Mouse (Mus musculus) CH12.LX (cell line): ENCODE data around the gene Ptprr.

ENCODE experiments used
- CTCF ChIP-seq, 2 experiments: IDR thresholded peaks in 1 of 2; conservative IDR thresholded peaks in 1 of 2; 2 replicates each; pipeline ENCODE4 v1.5.1; 2011 to 2012; ENCODE audit warnings: low read depth in 2 of 2, low read length in 2 of 2, improper control_type of control experiment in 1 of 2, inconsistent platforms in 1 of 2, mild to moderate bottlenecking in 1 of 2, moderate library complexity in 1 of 2
- ELF1 ChIP-seq: IDR thresholded peaks from 2 replicates; pipeline ENCODE4 v1.6.1; 2014; ENCODE audit warnings: low read depth, mild to moderate bottlenecking, inconsistent platforms, low read length, improper control_type of control experiment
- EP300 ChIP-seq: IDR thresholded peaks from 2 replicates; pipeline ENCODE4 v1.6.1; 2011; ENCODE audit warnings: low read length, improper control_type of control experiment
- GABPA ChIP-seq: IDR thresholded peaks from 2 replicates; pipeline ENCODE4 v1.6.1; 2012; ENCODE audit warnings: low read depth, low read length, improper control_type of control experiment, inconsistent platforms; ENCODE audit not compliant: insufficient replicate concordance
- JUN ChIP-seq: IDR thresholded peaks from 2 replicates; pipeline ENCODE4 v1.6.1; 2011; ENCODE audit warnings: low read depth, mild to moderate bottlenecking, low read length, improper control_type of control experiment, moderate library complexity; ENCODE audit not compliant: insufficient read depth
- MAX ChIP-seq: IDR thresholded peaks from 2 replicates; pipeline ENCODE4 v1.6.1; 2011; ENCODE audit warnings: low read length, improper control_type of control experiment
- MXI1 ChIP-seq: IDR thresholded peaks from 2 replicates; pipeline ENCODE4 v1.6.1; 2011; ENCODE audit warnings: mild to moderate bottlenecking, low read depth, low read length, improper control_type of control experiment
- POLR2A ChIP-seq: IDR thresholded peaks from 2 replicates; pipeline ENCODE4 v1.6.1; 2011; ENCODE audit warnings: low read depth, mild to moderate bottlenecking, improper control_type of control experiment, low read length
- SIN3A ChIP-seq: IDR thresholded peaks from 2 replicates; pipeline ENCODE4 v1.6.1; 2012; ENCODE audit warnings: low read length, improper control_type of control experiment, inconsistent platforms
- TCF12 ChIP-seq: IDR thresholded peaks from 2 replicates; pipeline ENCODE4 v1.6.1; 2014; ENCODE audit warnings: low read depth, mild to moderate bottlenecking, inconsistent platforms, low read length, improper control_type of control experiment
- ZMIZ1 ChIP-seq: IDR thresholded peaks from 2 replicates; pipeline ENCODE4 v1.6.1; 2012; ENCODE audit warnings: low read depth, mild to moderate bottlenecking, inconsistent platforms, low read length, improper control_type of control experiment

DNA sequence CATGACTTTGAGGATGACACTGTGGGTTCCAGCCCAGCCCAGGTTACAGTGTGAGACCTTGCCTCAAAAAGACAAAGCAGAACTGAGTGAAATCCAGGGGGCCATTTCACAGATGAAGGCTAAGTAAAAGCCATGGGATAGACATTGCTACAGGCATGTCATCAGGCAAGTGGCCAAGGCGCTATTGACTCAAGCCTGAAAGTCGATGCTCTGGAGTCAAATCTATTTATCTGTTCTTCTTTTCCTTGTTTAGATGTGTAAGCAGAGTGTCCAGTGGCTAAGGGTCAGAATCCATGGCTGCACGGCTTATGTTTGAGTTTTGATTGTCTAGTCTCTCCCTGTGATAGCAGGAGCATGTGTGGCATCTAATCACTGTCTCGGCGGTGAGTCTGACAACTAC is 60.6 kb downstream of the Ptprr start:
- TF ChIP-seq CTCF (conservative IDR thresholded peaks at IDR 0.05 in 1 of 2, IDR thresholded peaks at IDR 0.05 in 1 of 2; ENCODE audit: low read depth in 2 of 2, low read length in 2 of 2) (no peak), SIN3A (no peak), MXI1 (no peak), JUN (no peak), EP300 (no peak), TCF12 (no peak), ZMIZ1 (no peak), ELF1 (no peak), POLR2A (no peak), MAX (no peak), GABPA (no peak)
